13 mouse cellular contexts compared by ENCODE assay signal in the genomic region with DNA sequence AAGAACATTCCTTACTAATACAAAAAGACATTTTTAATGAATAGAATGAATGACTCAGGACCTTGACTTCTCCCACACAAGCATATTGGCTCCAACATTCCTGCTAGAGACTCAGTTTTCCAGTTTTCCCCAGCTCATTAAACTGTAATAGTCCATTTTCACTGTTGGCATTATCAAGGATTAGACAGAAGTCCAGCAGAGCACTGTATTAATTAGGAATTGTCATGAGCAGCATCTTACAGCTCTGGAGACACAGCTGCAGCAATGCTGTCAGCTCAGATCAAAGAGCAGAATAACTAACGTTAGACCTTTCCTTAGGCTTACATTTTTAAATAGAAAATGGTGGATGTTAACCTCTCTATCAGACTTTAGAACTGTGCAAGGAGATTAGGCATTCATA.
"Had no signal": no experiment of that assay in that cellular context is flagged by ENCODE, and none has a peak within 500 bp of the region (broad histone marks: within the 10 kb centered on the region; RNA-seq: fewer than 3 reads in every experiment).

No protein-coding gene starts in this region.

- H3K9ac ChIP-seq: limb, embryonic 12.5 days; liver, embryonic 13.5 days; liver, postnatal 0 days; neural tube, embryonic 13.5 days had no signal

- H3K27ac ChIP-seq: kidney, postnatal 0 days; limb, embryonic 12.5 days; liver, embryonic 13.5 days; neural tube, embryonic 13.5 days; stomach, postnatal 0 days had no signal

- DNase-seq: kidney, adult 9 months; kidney, postnatal 36 days; layer of hippocampus, adult 9-11 months; liver; liver, embryonic 13.5 days; liver, postnatal 0 days; right cerebral cortex, adult 18-20 months; right cerebral cortex, postnatal 25 days; thymus, postnatal 4 days had no signal

- H3K27me3 ChIP-seq: limb, embryonic 12.5 days; liver, embryonic 13.5 days; neural tube, embryonic 13.5 days had no signal

- H3K9me3 ChIP-seq: limb, embryonic 12.5 days; liver, embryonic 13.5 days; neural tube, embryonic 13.5 days had no signal

- H3K4me1 ChIP-seq: limb, embryonic 12.5 days; liver, embryonic 13.5 days; neural tube, embryonic 13.5 days had no signal

- H3K4me3 ChIP-seq: limb, embryonic 12.5 days; liver, embryonic 13.5 days; neural tube, embryonic 13.5 days had no signal

- H3K36me3 ChIP-seq: limb, embryonic 12.5 days; liver, embryonic 13.5 days; neural tube, embryonic 13.5 days had no signal

- ATAC-seq: liver, postnatal 0 days had no signal

- H3K4me2 ChIP-seq: limb, embryonic 12.5 days; liver, embryonic 13.5 days; neural tube, embryonic 13.5 days had no signal
